Mouse (Mus musculus) ovary, postnatal 14 days (tissue): ENCODE data around the gene Ptk7.
A peak's percentile ranks its signal among the peaks of the same experiment; 100 is the strongest.

ENCODE experiments used
- DNase-seq: peaks from one replicate; pipeline ENCODE4 v3.0.0; 2022; ENCODE audit warnings: low spot score

Gene Ptk7

DNA sequence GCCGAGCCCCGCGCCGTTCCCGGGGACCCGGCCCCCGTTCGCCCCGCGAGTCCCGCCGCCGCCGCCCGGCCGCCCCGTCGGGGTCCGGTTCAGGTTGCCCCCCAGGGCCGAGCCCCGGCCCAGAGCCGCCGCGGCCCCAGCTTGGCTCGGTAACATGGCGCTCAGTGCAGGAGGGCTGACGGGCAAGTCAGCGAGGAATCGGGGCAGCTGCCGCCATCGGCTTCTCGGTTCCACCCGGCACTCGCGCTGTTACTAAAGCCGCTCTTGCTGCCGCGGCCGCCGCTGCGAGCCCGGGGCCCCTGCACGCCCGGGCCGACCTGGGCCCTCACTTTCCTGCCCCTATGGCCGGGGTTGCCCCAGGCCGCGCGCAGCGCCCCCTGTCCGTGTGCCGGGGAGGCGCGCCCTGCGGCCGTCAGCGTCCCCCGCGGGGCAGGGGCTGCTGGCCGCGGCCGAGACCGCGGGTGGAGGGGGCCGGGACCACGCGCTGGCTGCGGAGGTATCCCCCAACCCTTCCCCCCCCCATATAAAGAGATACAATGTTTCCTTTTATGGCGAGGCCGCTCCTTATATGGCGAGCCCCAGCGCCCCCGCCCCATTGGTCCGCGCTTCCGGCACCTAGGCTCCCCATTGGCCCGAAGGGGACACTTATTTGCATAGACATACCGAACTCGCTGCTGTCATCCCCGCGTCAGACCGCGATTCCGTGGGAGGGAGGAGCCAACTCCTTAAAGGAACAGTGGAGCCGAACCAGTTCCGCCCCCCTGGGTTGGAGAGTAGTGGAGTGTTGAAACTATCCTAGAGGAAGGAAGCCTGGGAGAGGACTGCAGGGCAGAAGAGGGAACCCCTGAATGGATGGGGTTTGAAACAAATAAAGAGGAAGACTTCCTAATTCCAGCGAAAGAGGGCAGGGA lies 73.4 kb downstream of the Ptk7 start, which contains the start of gene Srf:
Gene Srf (minus strand): TSS at position 503 of the 911 bp plus-strand sequence.
- DNase-seq, result peak; percentile 90

DNA sequence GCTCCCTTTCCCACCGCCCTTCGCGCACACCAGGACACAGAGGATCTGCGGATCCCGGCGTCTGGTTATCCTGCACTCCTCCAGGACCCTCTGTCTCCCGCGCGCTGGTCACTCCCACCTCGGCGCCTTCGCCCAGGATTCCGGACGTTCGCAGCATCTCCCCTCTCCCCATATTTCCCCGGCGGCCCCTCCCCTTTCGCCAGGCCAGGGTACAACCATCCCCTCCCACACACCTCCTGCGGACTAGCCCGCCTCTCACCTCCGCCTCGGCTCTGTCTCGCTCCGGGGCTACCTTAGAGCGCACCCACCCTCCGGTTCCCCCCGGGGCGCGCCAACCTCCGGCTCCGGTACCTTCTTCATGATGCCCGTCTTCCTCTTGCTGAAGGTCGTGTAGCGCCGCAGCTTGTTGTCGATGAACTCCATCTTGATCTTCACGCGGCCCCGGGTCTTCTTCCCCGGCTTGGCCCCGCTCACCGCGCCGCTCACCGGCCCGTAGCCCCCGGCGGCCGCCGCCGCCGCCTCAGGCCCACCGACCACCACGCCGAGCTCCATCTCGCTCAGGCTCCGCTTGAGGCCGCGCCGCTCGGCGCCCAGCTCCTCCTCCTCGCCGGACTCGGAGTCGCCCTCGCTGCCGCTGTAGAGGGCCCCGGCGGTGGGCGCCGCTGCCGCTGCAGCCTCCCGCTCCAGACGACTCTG lies 74.2 kb downstream of the Ptk7 start:
- peak; percentile 48 for DNase-seq

DNA sequence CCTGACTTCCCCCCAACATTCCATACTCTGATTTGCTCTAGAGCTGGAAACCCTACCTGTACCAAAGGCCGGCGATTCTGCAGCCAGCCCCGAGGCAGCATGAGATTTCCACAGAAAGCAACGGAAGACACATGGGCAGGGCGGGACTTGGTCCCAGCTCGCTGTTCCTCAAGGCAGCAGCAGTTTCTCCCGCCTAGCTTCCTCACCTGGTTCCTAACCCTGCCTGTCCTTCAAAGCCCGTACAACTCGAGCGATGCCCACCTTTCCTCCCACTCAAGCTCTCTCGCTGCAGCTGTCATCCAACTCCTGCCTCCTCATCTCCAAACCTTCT lies 74.7 kb downstream of the Ptk7 start:
- DNase-seq, result no peak

DNA sequence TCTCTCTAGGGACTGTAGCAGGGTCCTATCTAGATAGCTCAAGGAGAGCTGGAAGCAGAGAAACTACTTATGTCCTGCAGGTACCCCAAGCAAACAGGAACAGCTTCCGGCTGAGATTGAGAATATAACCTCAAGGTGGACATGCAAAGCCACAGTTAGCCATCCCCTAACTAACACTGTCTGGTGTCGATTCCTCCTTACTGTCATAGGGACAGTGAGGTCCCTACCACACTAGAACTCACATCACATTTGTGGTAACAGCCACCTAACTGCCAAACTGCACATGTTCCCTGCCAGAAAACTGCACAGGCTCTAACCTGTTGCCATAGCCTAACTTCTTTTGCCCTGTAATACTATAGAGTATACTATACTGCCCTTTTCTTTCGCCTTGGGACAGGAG lies 75.4 kb downstream of the Ptk7 start:
- no peak for DNase-seq

DNA sequence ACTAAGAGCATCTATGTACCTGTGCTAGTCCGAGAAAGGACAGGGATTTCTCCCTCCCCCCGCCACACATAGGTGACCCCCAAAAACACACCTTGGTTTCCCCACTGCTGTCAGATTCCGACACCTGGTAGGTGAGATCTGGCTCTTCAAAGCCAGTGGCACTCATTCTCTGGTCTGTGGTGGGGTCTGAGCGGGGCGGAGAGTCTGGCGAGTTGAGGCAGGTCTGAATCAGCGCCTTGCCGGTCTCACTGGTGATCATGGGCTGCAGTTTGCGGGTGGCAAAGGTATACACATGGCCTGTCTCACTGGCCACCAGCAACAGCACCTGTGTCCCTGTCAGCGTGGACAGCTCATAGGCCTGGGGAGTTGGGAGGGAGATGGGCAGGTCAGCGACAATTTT lies 75.8 kb downstream of the Ptk7 start:
- DNase-seq, result no peak

DNA sequence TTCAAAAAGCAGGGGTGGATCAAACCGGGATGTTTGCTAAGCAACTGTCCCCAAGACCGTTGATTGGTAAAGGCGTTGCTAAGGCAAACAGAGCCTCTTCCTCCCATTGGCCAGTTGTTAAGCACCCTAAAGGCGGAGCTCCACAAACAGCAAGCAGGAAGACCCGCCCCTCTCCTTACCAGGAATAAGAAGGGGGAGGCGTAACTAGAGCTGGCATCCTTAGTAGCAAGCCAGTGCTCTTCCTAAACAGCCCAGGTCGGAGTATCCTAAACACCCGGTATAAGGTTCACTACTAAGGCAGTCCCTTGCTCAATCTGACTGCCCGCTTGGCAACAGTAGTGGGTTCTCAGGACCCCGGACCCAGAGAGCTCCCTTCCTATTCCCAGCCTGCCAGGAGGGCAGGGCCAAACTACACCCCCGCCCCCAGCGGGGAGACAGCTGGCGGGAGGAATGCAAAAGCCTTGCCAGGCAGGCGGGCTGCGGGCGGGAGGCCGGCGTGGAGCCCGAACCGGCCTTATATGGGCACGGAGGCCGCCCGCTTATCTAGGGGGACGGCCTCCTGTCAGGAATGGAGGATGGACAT lies 76.4 kb downstream of the Ptk7 start:
- DNase-seq, result peak; percentile 87

DNA sequence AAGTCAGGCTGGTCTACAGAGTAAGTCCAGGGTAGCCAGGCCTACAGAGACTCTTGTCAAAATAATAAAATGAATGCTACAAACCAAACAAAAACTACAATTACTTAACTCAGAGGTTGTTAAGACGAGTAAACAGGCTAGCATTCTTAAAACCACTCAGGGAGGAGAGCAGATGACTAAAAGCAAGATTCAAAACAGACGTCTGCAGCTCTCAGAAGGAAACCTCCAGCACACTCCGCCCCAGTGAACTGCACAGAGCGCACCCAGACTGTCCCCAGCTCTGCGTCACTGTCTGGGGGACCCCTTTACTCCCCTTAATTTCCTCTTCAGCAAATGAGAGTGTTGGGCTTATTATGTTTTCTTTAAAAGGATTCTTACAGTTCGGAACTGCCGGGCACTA lies 77.2 kb downstream of the Ptk7 start:
- no peak for DNase-seq

DNA sequence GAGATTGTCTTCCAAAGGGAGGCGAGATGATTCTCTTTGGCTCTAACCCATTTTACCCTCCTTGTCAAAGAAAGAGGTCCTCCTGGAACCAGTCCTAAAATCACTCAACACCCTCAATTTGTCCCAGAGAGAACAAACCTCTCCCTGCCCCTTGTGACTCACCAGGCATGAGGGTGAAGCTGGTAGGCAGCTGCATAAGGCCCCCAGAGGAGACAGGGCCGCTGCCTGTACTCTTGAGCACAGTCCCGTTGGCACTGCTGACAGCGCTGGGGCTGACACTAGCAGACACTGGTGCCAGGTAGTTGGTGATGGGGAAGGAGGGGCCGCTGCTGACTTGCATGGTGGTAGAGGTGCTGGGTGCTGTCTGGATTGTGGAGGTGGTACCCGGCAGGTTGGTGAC lies 77.9 kb downstream of the Ptk7 start:
- DNase-seq, result no peak

DNA sequence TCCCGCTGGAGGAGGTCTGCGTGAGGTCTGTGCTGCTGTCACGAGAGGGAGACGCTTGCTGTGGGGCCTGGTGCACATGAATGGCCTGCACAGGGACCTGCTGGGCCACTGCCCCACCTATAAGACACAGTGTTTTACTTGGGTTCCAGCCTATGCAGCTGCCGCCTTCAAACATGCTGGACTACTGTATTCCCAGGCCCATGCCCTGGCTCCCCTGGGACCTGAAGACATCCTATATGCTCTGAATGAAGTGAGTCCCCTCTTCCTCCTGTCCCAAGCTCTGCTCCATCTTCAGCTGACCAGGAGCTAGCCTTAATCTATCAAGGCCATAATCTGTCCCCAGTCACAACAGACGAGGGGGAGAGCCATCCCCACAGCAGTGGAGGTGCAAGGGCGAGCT lies 78.4 kb downstream of the Ptk7 start:
- DNase-seq, result no peak

DNA sequence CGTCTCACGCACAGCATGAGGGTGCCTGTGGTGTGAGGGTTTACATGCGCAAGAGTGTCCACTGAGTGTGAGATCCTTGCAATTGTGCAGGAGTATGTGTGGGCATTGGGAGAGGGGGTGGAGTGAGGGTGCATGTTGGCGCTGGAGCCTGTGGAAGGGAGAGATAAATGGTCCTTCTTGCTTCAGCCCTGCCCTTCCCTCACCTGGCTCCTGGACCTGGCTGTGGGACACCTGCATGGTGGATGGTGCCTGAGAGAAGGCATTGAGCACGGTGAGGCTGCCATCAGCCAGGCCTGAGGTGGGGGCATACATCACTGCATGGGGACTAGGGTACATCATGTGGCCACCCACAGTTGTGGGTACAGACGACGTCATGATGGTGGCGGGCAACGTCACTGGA lies 79.7 kb downstream of the Ptk7 start:
- DNase-seq, result no peak

DNA sequence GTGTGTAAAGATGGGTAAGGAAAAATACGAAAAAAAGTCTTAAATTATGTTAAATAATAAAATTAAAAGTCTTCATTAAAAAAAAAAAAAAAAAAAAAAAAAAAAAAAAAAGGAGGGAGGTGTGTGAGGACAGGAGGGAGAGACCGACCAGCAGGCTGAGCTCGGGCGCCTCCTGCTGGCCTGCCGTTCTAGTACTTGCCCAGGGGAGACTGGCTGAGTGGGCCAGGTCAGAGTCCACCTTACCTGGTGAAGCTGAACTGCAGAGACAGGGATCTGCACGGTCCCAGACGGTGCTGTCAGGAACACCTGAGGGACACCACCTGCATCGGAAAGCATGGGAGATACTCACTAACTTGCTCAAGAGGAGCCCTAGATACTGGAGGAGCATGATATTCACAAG lies 80.1 kb downstream of the Ptk7 start:
- DNase-seq, result peak; percentile 42

DNA sequence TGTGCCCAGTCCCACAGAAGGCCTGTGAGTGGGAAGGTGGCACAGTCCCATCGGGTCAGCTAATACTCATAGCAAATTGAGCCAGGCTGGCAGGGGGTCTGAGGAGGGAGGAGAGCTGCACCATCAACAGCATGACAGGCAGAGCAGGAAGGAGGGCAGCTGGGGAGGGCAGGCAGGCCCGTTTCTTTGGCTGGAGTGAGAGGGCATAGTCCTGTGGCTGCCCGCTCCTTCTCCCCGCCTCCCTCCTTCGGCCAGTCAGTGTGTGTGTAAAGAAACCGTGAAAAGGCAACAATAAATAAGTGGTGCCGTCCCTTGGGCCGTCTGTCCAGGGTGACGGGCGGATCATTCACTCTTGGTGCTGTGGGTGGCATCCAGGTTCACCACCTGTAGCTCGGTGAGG lies 80.6 kb downstream of the Ptk7 start:
- no peak for DNase-seq

DNA sequence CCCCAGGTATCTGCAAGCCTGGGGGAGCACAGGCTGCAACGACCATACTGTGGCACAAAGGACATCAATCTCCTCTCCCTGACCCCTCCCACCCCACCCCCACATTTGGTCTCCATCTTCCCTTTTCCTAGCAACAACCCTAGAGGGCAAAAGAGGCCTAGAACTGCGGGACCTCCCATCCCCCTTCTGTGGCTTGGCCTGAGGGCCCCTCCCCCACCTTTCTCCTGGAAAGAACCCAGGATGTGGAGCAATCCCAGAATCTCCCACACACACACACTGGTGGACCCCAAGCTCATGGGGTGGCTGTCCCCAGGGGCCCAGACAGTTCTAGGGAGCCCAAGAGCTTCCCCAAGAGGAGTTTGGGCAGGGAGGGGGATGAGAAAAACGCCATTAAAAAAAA lies 81.4 kb downstream of the Ptk7 start:
- DNase-seq, result no peak

DNA sequence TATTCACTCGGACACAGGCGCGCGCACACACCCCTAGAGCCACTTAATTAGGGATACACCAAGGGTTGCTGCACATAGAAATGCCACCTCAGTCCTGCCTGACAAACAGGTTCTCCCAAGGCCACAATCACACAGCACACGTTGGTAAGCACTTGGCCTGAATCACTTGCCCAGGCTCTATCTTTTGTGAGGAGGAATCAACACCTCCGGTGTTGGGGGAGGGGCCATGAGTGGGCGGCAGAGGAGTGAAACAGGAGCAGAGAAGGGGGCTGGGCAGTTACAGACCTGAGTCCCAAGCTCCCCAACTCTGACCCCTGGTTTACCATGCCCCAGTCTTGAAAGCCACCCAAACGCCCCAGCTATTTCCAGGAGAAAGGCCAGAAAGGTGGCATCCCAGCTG lies 82.3 kb downstream of the Ptk7 start:
- DNase-seq, result no peak

DNA sequence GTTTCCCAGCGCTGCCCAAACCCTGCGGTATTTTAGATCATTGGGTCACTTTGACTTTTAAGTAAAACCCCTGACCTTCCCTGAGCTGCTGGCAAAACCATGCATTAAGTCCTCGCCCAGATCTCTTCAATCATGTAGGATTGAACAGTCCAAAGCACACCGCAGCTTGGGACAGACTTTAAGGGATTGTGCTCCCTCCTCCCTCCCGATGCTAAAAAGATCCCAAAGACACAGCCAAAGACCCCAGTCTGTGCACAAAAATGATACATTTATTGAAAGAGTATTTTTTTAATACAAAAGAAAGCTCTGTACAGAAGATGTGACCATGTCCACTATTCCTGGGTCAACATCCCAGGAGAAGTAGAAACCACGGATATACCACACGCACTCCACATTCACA lies 82.7 kb downstream of the Ptk7 start:
- DNase-seq, result no peak

DNA sequence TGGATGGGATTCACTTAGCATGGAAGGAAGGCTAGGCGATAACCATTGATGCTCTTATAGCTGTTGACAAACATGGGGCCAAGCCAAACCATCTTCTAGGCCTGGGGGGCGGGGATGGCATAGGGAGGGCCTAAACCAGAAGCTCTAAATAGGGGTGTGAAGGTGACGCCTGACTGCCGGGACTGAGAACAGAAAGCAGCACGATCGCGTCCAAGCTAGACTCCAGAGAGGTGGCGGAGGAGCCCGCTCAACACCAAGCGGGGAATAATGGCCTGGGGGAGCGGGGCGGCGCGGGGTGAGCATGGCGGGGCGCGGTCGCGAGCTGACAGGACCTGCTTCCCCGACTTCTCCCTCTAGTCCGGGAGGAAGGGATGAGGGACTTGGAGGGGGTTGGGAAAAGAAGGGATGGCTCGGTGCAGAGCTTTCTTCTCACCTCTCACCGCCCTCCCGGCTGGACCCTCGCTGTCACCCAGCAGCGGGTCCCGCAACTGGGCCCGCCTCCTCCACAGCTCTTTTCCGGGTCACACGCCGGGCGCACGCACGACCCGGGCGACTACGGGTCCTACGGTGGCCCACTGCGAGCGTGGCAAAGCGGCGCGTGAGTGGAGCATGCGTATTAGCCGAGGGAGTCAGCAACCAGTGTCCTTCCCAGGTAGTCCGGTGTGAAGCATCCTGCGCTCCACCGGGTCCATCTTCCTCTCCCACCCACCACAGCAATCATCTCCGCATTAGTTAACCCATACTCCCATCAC lies 83.3 kb downstream of the Ptk7 start, which contains the start of gene Cul9:
Gene Cul9 (minus strand): TSS at position 576 of the 752 bp plus-strand sequence.
- DNase-seq, result peak; percentile 56

DNA sequence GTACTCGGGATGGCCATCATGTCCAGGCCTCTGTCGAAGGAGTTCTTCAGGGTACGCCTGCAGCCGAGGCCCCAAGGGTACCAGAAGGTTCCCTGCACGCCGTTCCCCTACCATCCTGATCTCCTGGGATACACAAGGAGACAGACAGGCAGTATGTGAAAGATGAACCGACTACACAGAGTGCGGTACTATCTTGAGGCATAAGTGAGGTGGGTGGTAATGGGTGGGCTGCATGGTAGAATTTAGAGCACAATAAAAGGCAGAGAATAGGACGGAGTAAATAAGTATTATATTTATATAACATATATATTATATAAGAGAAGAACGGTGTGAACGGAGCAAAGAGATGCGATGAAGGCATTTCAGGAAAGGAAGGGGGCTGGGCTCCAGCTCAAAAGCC lies 85.6 kb downstream of the Ptk7 start:
- no peak for DNase-seq

DNA sequence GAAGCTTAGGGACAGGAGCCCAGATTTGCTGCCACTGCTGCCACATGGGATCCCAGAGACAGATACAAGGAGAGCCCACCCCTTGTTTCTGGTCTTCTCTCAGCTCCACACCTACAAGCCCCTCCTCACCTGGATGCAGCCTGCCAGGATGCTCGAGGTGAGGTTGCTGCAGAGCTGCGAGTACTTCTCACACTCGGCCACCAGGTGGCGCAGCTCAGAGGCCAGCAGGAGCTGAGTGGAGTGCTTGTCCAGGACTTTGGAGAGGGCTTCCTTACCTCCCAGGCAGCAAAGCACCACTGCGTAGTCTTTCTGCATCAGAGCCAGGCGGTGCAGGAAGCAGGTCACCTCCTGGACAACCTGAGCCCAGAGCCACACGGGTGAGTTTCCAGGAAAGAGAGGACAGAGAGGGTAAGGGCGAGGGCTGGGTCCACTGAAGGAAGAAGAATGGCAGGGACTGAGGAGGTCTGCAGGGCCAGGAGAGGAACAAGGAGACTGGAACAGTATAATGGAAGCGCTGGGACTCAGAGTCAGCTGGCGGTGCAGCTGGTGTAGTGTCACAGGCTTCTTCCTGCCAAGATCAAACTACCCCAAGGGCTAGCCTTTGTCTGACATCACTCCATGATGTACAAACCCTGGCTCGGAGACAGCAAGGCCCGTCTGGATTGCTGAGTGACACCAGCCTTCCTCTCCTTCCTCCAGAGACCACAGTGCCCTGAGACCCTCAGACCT lies 103.6 kb downstream of the Ptk7 start:
- peak; percentile 74 for DNase-seq

DNA sequence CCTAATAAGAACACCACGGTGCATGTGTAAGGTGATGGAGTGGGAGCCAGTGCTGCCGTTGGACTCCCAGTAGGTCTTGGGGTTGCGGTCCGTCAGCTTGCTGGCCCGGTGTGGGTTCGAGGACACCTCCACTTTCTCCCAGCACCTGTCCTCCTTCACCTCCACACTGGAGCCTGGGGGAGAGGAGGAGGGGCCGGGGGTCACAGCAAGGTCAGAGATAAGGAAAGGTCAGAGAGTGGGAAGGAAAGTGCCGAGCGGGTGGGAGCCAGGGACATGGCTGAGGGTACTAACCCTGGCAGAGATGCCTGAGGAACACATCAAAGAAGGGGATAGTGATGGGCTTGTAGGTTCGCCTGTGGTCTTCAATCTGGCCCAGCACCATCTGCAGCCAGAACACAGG lies 104.2 kb downstream of the Ptk7 start:
- no peak for DNase-seq

DNA sequence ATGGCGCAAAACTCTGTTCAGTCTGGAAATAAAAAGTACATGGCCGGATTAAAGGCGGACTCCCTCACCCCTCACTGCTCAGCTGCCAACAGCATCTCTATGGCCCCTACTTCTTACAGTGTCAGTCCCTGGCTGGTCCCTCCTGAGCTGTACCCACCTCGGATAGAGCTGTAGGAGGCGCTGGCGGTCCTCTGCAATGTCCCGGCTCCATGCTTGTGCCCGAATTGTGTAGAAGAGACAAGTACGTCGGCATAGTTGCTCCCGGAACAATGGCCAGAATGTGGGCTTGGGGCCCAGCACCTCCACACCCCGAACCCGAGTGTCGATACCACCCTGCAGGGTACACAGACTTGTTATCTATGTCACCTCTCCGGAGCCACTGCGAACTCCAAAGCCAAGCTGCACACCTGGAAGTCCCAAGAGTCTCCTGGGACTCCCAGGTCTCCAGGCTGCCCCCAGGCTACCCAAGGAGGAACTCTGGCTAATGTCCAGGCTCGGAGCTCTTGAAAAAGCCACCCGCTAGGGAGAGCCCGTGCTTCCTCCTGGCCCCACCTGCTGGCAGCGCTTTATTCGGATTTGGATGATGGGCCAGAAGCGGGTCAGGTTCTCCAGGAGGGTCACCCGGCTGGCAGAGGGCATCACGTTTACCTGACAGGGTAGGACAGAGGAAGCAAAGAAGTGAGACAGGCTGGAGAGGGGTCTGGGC lies 107.2 kb downstream of the Ptk7 start:
- DNase-seq, result no peak

DNA sequence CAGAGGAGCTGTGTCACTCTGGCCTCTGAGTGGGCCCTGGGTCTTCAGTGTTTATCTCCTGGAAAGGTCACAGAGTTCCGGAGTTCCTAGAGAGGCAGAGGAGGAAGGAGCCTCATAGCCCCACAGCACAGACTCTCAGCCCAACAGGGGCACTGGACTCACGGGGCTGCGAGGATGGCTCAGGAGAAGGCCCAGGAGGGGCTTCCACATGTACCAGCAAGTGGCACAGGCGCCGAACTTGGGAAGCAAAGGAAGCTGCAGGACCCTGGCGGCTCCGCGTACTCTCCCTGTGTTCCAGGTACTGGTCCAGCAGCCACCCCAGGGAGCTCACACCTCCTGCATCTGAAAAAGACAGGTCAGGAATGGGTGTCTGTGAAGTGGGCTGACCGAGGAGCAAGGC lies 108.1 kb downstream of the Ptk7 start:
- DNase-seq, result no peak
